Mouse (Mus musculus) forebrain, postnatal 0 days (tissue): ENCODE results near the gene Ankrd34a. TPM values are rescaled to one million over a fixed set of nuclear protein-coding genes. Genes with fewer than 3 reads are reported as not detected.
A peak's percentile ranks its signal among the peaks of the same experiment; 100 is the strongest.

ENCODE experiments used
- ATAC-seq: fragments of 200-750 bp; cut with Nextera tagmentation; 2 replicates; pipeline ENCODE4 v1.8.0; 2017; ENCODE audit warnings: mild to moderate bottlenecking, moderate library complexity
- DNase-seq: peaks from one replicate; pipeline ENCODE4 v3.0.0-alpha.2; 2015
- H3K27ac ChIP-seq: fragments of 300-500 bp; sonication (generic); 2 replicates; pipeline ENCODE4 v1.5.1; 2014; ENCODE audit warnings: low read depth, mild to moderate bottlenecking, antibody characterized with exemption, low read length, moderate library complexity, mixed read lengths
- H3K27me3 ChIP-seq: fragments of 300-500 bp; sonication (generic); 2 replicates; pipeline ENCODE4 v1.6.1; 2014; ENCODE audit warnings: mild to moderate bottlenecking, low read length, mixed read lengths; ENCODE audit not compliant: insufficient read depth
- H3K36me3 ChIP-seq: fragments of 300-500 bp; sonication (generic); 2 replicates; pipeline ENCODE4 v1.6.1; 2014; ENCODE audit warnings: mild to moderate bottlenecking, moderate library complexity; ENCODE audit not compliant: insufficient read depth
- H3K4me1 ChIP-seq: fragments of 300-500 bp; sonication (generic); 2 replicates; pipeline ENCODE4 v1.6.1; 2014; ENCODE audit warnings: antibody characterized with exemption; ENCODE audit not compliant: insufficient read depth
- H3K4me2 ChIP-seq: fragments of 300-500 bp; sonication (generic); 2 replicates; pipeline ENCODE4 v1.6.1; 2014; ENCODE audit warnings: low read depth, mild to moderate bottlenecking, moderate library complexity
- H3K4me3 ChIP-seq: fragments of 300-500 bp; sonication (generic); 2 replicates; pipeline ENCODE4 v1.5.1; 2014; ENCODE audit warnings: low read depth, low read length, mixed read lengths
- H3K9ac ChIP-seq: fragments of 300-500 bp; sonication (generic); 2 replicates; pipeline ENCODE4 v1.6.1; 2014; ENCODE audit warnings: mild to moderate bottlenecking
- H3K9me3 ChIP-seq: fragments of 300-500 bp; sonication (generic); 2 replicates; pipeline ENCODE4 v1.6.1; 2016; ENCODE audit warnings: low read length
- CTCF ChIP-seq: sonication (generic); IDR thresholded peaks from 2 replicates; pipeline ENCODE4 v1.5.1; 2016; ENCODE audit warnings: antibody characterized with exemption, control low read depth, low read depth
- WGBS: fragments of 180-500 bp; shearing (Covaris S2); extraction: QIAGEN DNeasy Blood & Tissue Kit; methylation state at CpG from one replicate; pipeline ENCODE4 v1.1.7; 2014; 5-methylcytosine and 5-hydroxymethylcytosine counted together
- polyA plus RNA-seq: library from polyadenylated mRNA; unstranded; fragments of >200 nt; fragmentation: Nextera tagmentation; extraction: Ambion mirVana; gene quantifications from 2 replicates; pipeline ENCODE4 v1.2.1, GENCODE M21; 2015
- total RNA-seq: library from RNA; depleted of rRNA; stranded (reverse); fragments of >200 nt; gene quantifications from 2 replicates; pipeline ENCODE4 v1.2.3, GENCODE M21; 2014; rRNA removed

Gene Ankrd34a
- total RNA-seq: 17.7 and 19.3 TPM in 2 replicates
- polyA plus RNA-seq: 17.6 and 19.2 TPM in 2 replicates

- WGBS: 1% methylated on average over 20 of the region's 23 CpGs
- Histone ChIP-seq H3K4me2 (peak within 1 kb of the TSS; percentile 100), H3K27me3 (no peaks in the 10 kb centered on the region), H3K9me3 (no peaks in the 10 kb centered on the region), H3K4me3 (peak within 1 kb of the TSS; percentile 59), H3K36me3 (no peaks in the 10 kb centered on the region), H3K9ac (peak within 1 kb of the TSS; percentile 81), H3K27ac (peak within 1 kb of the TSS; percentile 90), H3K4me1 (peaks cover 26% of the 10 kb centered on the region)
- DNase-seq (peak; percentile 75), ATAC-seq (peak; percentile 14)
- no peak for TF ChIP-seq CTCF
Observed at GRCm38 (mm10) chr3:96596228-96596707, at the start of gene Ankrd34a. TSS of gene Ankrd34a (plus strand) at chr3:96596636.

- H3K9ac ChIP-seq: no peak overlapping the region
- ATAC-seq: no peak
- no peak overlapping the region for H3K4me2 ChIP-seq
- 0 out of 2 replicates have a peak, but pooled peaks cover 2% of the 10 kb centered on the region for H3K4me1 ChIP-seq
- H3K27ac ChIP-seq: no peak overlapping the region
- WGBS: 27% methylated on average over 4 of the region's 4 CpGs
- no peaks in the 10 kb centered on the region for H3K27me3 ChIP-seq
- TF ChIP-seq CTCF: no peak
- no peaks in the 10 kb centered on the region for H3K9me3 ChIP-seq
- H3K4me3 ChIP-seq: no peak overlapping the region
- no peaks in the 10 kb centered on the region for H3K36me3 ChIP-seq
- no peak for DNase-seq
Observed at GRCm38 (mm10) chr3:96546880-96547279, 49.6 kb upstream of the Ankrd34a start.

- no peaks in the 10 kb centered on the region for H3K36me3 ChIP-seq
- ATAC-seq (peak; percentile 71; the same call in 1 of the 2 replicates), DNase-seq (peak; percentile 81)
- H3K9me3 ChIP-seq: no peaks in the 10 kb centered on the region
- H3K4me3 ChIP-seq: no peak overlapping the region
- 6% methylated on average over 14 of the region's 14 CpGs for WGBS
- H3K9ac ChIP-seq: no peak overlapping the region
- peak; percentile 81 for TF ChIP-seq CTCF
- no peaks in the 10 kb centered on the region for H3K27me3 ChIP-seq
- no peak overlapping the region for H3K27ac ChIP-seq
- no peaks in the 10 kb centered on the region for H3K4me1 ChIP-seq
- H3K4me2 ChIP-seq: peak overlapping the region; percentile 25
Observed at GRCm38 (mm10) chr3:96547389-96547960, 49.0 kb upstream of the Ankrd34a start.

GRCm38 (mm10) chr3:96548824-96549223, 47.6 kb upstream of the Ankrd34a start:
- H3K36me3 ChIP-seq: no peaks in the 10 kb centered on the region
- WGBS: 88% methylated on average over 7 of the region's 7 CpGs

GRCm38 (mm10) chr3:96549346-96549745, 47.1 kb upstream of the Ankrd34a start:
- Histone ChIP-seq H3K27ac (no peak overlapping the region), H3K27me3 (no peaks in the 10 kb centered on the region), H3K4me2 (no peak overlapping the region), H3K4me1 (no peaks in the 10 kb centered on the region), H3K4me3 (no peak overlapping the region), H3K36me3 (no peaks in the 10 kb centered on the region), H3K9ac (no peak overlapping the region), H3K9me3 (no peaks in the 10 kb centered on the region)
- DNase-seq: no peak
- 79% methylated on average over 5 of the region's 5 CpGs for WGBS
- TF ChIP-seq CTCF: no peak
- no peak for ATAC-seq

More at GRCm38 (mm10) chr3:96548824-96549223, 47.6 kb upstream of the Ankrd34a start:
- Histone ChIP-seq H3K9me3 (no peaks in the 10 kb centered on the region), H3K9ac (no peak overlapping the region), H3K27ac (no peak overlapping the region), H3K4me1 (no peaks in the 10 kb centered on the region), H3K27me3 (no peaks in the 10 kb centered on the region), H3K4me3 (no peak overlapping the region), H3K4me2 (no peak overlapping the region)
- no peak for DNase-seq
- no peak for TF ChIP-seq CTCF
- ATAC-seq: no peak

GRCm38 (mm10) chr3:96551203-96551602, 45.2 kb upstream of the Ankrd34a start:
- no peak overlapping the region for H3K9ac ChIP-seq
- H3K4me1 ChIP-seq: peaks cover under 1% of the 10 kb centered on the region; the same call in 1 of the 2 replicates
- no peak overlapping the region for H3K4me2 ChIP-seq
- peak; percentile 72 for TF ChIP-seq CTCF
- peak; percentile 44; the same call in 1 of the 2 replicates for ATAC-seq
- H3K27ac ChIP-seq: no peak overlapping the region; the same call in 1 of the 2 replicates
- DNase-seq: peak; percentile 74
- H3K9me3 ChIP-seq: no peaks in the 10 kb centered on the region
- WGBS: 5% methylated on average over 8 of the region's 8 CpGs
- no peaks in the 10 kb centered on the region for H3K27me3 ChIP-seq
- no peaks in the 10 kb centered on the region for H3K36me3 ChIP-seq
- no peak overlapping the region for H3K4me3 ChIP-seq

GRCm38 (mm10) chr3:96551890-96552289, 44.5 kb upstream of the Ankrd34a start:
- ATAC-seq: no peak
- WGBS: 74% methylated on average over 7 of the region's 7 CpGs
- Histone ChIP-seq H3K27me3 (no peaks in the 10 kb centered on the region), H3K4me3 (no peak overlapping the region), H3K4me2 (no peak overlapping the region), H3K9ac (no peak overlapping the region), H3K27ac (no peak overlapping the region; the same call in 1 of the 2 replicates), H3K36me3 (no peaks in the 10 kb centered on the region), H3K4me1 (peaks cover 3% of the 10 kb centered on the region; the same call in 1 of the 2 replicates), H3K9me3 (no peaks in the 10 kb centered on the region)
- DNase-seq: no peak
- no peak for TF ChIP-seq CTCF
